Mouse (Mus musculus): Measurements from ENCODE around the gene Wdr35.

Wdr35 gene

DNA sequence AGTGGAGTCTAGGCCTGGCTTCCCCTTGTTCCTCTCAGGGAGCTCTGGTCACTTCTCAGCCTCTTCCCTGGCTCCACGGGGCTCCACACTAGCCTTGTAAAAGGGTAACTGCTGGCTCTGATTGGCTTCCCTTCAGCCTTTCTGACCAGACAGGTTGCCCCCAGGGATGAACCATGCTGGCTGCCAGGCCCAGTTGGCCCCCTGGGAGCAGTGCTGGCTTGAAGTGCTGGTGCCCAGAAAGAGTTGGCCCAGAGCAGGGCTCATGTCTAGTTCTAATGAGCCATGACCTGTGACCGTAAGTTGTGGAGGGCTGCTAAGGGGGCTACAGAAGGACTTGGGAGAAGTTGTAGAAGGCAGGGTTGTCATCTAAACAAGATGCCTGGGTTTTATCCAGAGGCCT, 80.3 kb downstream of the Wdr35 start:
- no peak for DNase-seq

DNA sequence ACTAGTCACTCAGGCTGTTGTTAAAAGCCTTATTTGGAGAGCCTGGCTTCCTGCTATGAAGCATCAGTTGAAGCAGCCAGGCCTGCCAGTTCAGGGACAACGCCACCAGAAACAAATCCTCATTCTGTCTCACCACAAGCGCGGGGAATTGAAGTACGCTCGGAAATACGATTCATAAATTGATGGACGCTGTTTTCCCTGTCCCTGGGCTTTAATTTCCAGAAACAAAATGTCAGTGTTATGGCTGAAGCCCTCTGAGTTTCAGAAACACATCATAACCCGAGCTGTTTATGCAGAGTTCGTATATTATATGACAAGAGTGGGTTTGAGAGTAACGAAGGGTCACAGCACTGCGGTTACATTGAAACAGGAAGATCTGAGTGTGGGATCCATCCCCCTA, 81.6 kb downstream of the Wdr35 start:
- DNase-seq = no peak

DNA sequence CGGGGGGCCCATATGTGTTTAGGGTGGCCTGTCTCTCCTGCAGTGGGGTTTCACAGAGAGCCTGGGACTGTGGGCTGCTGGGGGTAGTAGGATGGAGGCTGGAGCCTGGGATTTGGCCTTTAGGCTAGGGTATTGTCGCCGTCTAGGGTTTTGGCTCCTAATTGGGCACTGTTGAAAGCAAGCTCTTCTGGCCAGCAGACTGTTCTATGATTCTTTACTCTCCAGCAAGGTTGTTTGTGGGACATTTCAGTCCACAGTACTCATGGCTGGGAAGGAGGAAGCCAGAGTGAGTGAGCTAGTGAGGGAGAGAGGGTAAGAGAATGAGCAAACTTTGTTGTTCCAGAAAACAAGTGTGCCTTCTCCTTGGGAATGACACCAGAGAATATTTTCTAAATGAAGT, 85.8 kb downstream of the Wdr35 start:
- DNase-seq = no peak

DNA sequence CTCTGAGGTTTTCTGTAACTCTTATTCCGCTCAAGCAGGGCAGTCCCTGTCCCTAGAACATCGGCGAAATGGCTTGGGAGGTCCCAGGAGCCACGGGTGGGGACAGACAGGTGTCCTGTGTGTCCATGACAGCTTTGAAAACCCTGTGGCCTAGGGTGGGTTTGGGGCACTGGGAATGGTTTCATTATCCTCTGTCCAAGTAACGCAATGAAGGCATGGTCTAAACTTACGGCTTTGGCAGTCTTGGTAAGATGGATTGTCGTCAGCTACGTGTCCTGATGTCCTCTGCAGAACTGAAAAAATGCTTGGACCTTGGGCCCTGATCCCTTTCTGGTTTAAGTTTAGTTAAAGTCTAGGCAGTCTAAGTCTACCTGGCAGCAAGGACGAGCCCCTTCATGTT, 86.3 kb downstream of the Wdr35 start:
- no peak for DNase-seq

DNA sequence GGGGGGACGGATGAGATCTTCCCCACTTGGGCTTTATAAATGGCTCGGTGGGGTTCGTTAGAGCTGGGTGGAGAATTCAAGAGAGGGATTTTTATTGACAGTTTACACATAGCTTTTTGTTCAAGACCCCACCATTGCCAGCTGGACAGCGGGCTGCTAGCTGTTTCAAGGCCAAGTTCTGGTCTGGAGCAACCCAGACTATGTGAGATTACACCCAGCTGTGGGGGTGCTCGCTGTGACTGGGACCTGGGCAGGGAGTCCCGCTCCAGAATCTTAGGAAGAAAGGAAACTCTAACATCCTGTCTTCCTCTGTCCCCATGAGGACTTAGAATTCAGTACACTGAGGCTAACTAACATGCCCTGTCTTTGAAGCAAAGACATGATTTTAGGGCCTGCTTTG, 89.9 kb downstream of the Wdr35 start:
- no peak for DNase-seq

DNA sequence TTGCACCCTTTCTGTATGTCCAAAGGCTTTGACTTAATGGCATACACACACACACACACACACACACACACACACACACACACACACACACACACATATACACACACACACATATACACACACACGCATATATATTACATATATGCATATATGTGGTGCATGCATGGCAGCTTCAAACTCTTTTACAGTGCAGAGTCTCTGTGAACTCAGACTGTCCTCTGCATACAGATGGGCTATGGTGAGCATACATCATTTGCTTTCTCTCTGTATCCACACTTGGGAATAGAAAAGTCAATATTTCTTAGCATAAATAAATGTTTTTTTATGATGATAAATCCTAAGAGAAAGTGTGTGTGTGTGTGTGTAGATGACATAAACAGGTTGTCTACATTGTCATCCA, 97.4 kb downstream of the Wdr35 start:
- no peak for DNase-seq

DNA sequence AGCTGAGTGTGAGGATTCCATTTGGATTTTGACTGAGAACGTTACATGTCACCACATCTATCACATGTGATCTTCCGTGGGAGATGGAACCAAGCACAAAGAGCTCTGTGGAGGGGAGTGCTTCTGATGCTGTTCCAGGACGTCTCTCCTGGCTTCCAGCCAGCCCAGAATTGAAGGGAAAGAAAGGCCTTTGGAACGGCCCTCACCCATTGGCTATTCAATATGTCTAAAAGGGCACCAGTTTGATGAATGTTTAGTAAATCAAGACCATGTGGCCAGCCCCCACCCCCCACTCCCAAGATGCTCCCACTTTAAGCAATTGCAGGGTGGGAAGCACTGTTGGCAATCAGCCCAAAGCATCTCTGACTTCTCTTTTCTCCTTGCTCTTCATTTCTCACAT, 97.8 kb downstream of the Wdr35 start:
- no peak for DNase-seq

DNA sequence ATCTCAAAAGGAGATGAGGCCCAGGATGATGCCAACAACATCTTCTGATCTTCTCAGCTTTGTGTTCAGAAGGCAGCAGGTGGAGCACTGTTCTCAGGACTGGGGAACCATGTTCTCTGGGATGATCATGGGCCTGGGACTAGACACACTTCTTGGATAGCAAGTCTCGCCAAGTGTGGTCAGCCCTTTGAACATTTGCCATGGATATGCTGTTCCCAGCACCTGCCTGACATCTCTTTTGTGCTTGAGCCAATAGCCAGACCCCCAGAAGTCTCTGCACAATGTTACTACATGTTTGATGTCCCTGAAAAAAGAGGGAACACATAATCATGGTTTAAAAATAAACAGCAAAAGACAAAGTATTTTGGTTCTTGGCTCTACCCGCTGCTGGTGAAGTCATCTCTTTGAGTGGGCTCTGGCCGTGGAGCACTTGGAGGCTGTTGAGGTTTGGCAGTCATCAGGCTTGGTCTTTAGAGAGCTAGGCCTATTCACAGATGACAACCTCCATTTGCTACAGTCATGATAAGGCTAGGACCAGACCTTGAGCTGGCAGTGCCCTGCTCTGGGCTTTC, 103.9 kb downstream of the Wdr35 start:
- DNase-seq = no peak

All from cerebellum, adult 11 months (tissue).